Mouse (Mus musculus): ENCODE results near the gene Usp2. TPM values are rescaled to one million over a fixed set of nuclear protein-coding genes. Genes with fewer than 3 reads are reported as not detected.

Gene Usp2
- polyA plus RNA-seq (2012; rRNA removed) = 1.8 and 2.7 TPM in 2 replicates

GRCm38 (mm10) chr9:44066785-44067225 lies at the start of gene Usp2:
Usp2 (plus strand) TSS chr9:44067021.

GRCm38 (mm10) chr9:44042836-44043707 lies 23.7 kb upstream of the Usp2 start, which contains the start of gene Thy1:
Thy1 (plus strand) TSS chr9:44043384.

GRCm38 (mm10) chr9:44101490-44101889 lies 34.7 kb downstream of the Usp2 start, which contains the start of gene Mfrp:
Mfrp (plus strand) TSS chr9:44101729.

GRCm38 (mm10) chr9:44107110-44107509 lies 40.3 kb downstream of the Usp2 start, which contains the start of gene C1qtnf5:
C1qtnf5 (plus strand) TSS chr9:44107245.

GRCm38 (mm10) chr9:44113105-44113789 lies 46.4 kb downstream of the Usp2 start, which contains the start of the genes Gm49380 and Rnf26:
Gm49380 (minus strand) TSS chr9:44113500.
Rnf26 (minus strand) TSS chr9:44113517.

GRCm38 (mm10) chr9:44134101-44134850 lies 67.5 kb downstream of the Usp2 start, which contains the start of gene Mcam:
Mcam (plus strand) TSS chr9:44134469.

Other genes with a start within 250 kb of the Usp2 start
- gene Thy1, start 23.6 kb upstream of the Usp2 start, polyA plus RNA-seq (2012; rRNA removed) = 8.2 and 13.4 TPM in 2 replicates
- 1.3 and 1.9 TPM in 2 replicates for gene Mfrp, start 34.7 kb downstream of the Usp2 start, polyA plus RNA-seq (2012; rRNA removed)
- 4.3 and 5.5 TPM in 2 replicates for gene C1qtnf5, start 40.2 kb downstream of the Usp2 start, polyA plus RNA-seq (2012; rRNA removed)
- gene Gm49380, start 46.5 kb downstream of the Usp2 start, polyA plus RNA-seq (2012; rRNA removed) = 0.16 and 0.32 TPM in 2 replicates
- 30.0 and 33.0 TPM in 2 replicates for gene Rnf26, start 46.5 kb downstream of the Usp2 start, polyA plus RNA-seq (2012; rRNA removed)
- gene Mcam, start 67.4 kb downstream of the Usp2 start, polyA plus RNA-seq (2012; rRNA removed) = 29.7 and 40.4 TPM in 2 replicates
- 22.4 and 23.4 TPM in 2 replicates for gene Cbl, start 167.0 kb downstream of the Usp2 start, polyA plus RNA-seq (2012; rRNA removed)
- gene Ccdc153, start 173.7 kb downstream of the Usp2 start, polyA plus RNA-seq (2012; rRNA removed) = 0.07 and 0.13 TPM in 2 replicates
- 0.74 and 0.75 TPM in 2 replicates for gene Pdzd3, start 184.4 kb downstream of the Usp2 start, polyA plus RNA-seq (2012; rRNA removed)
- gene Nlrx1, start 201.6 kb downstream of the Usp2 start, polyA plus RNA-seq (2012; rRNA removed) = 4.3 and 4.6 TPM in 2 replicates
- gene Abcg4, start 221.6 kb downstream of the Usp2 start, polyA plus RNA-seq (2012; rRNA removed) = 52.4 and 58.7 TPM in 2 replicates
- 43.3 and 49.9 TPM in 2 replicates for gene Hinfp, start 238.7 kb downstream of the Usp2 start, polyA plus RNA-seq (2012; rRNA removed)

Data from central nervous system, embryonic 14 days (tissue).